Mouse (Mus musculus): ENCODE measurements around the gene Tmem238. TPM values are rescaled to one million over a fixed set of nuclear protein-coding genes. Genes with fewer than 3 reads are reported as not detected.

Tmem238 gene
- total and polyA plus RNA-seq, 3 experiments: 5.5 to 12.3 (median 9.8) TPM

DNA sequence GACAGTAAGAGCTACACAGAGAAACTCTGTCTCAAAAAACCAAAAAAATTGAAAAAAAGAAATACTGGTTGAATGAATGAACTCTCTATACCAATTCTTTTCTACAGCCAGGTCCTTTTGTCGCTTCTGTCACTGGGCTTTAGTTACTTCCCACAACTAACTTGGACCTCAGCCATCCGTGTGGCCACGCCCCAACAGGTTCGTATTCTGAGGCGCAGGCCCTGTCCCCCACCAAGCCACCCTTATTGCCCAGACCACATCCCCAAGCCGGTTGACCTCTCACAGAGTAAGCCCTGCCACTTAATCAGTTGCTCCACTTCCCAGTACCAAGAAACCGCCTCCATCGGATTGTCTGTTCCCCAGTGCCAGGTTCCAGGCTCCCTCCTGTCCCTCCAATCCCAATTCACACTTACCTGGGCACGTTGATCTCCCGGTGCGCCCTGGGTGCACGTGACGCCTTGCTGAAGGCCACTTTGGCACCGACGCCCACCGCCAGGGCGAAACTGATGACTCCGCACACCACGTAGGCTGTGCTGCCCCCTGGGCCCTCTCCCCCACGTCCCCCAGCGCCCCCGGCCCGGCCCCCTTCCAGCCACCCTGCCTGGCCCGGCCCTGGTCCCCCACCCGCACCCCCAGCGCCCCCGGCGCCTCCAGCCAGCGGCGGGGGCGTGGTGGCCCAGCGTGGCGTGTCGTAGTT lies 46.3 kb upstream of the Tmem238 start:
- no peak for DNase-seq (ENCODE audit: extremely low read depth)
- in situ Hi-C loops (cut with MboI; ENCODE audit: low pct_ligation_motif_present, low pct_unique_long_range_greater_than_20kb, low sequenced_read_pairs): no loop called here
- no peaks in the 10 kb centered on the region for H3K4me1 ChIP-seq (ENCODE audit: control insufficient read depth in 1 of 2, insufficient read depth in 2 of 2)
- H3K4me2 ChIP-seq (ENCODE audit: insufficient read depth, low read depth, poor library complexity, severe bottlenecking): no peak overlapping the region
- peaks cover 85% of the 10 kb centered on the region for H3K27me3 ChIP-seq (replicated peaks)
- H3K4me3 ChIP-seq (replicated peaks in 1 of 3; ENCODE audit: low read depth in 2 of 3, low read length in 2 of 3, poor library complexity in 1 of 3): no peak overlapping the region
- no peak overlapping the region for H3K27ac ChIP-seq (ENCODE audit: insufficient read depth, low read depth)
- no peak overlapping the region for H3K9ac ChIP-seq (ENCODE audit: insufficient read depth, low read depth)
- H3K79me2 ChIP-seq (replicated peaks; ENCODE audit: control insufficient read depth, extremely low read depth, insufficient read depth, poor library complexity, severe bottlenecking): no peaks in the 10 kb centered on the region
- TF ChIP-seq MAFK (IDR thresholded peaks at IDR 0.05; ENCODE audit: insufficient replicate concordance, low read length): no peak
- no peak for TF ChIP-seq POLR2A (IDR thresholded peaks at IDR 0.05; ENCODE audit: low read depth, low read length)
- no peak for TF ChIP-seq TCF12 (IDR thresholded peaks at IDR 0.05; ENCODE audit: low read depth, low read length)
- no peak for TF ChIP-seq HCFC1 (IDR thresholded peaks at IDR 0.05; ENCODE audit: low read depth, low read length)
- no peak for TF ChIP-seq TBP (conservative IDR thresholded peaks at IDR 0.05; ENCODE audit: low read depth, low read length)
- TF ChIP-seq NRF1 (IDR thresholded peaks at IDR 0.05; ENCODE audit: low read depth, low read length): no peak
- no peak for TF ChIP-seq MAX (IDR thresholded peaks at IDR 0.05; ENCODE audit: low read length)
- TF ChIP-seq SIN3A (IDR thresholded peaks at IDR 0.05; ENCODE audit: low read length): no peak
- TF ChIP-seq KAT2A (IDR thresholded peaks at IDR 0.05; ENCODE audit: insufficient replicate concordance, low read length): no peak
- TF ChIP-seq ETS1 (conservative IDR thresholded peaks at IDR 0.05; ENCODE audit: low read depth, low read length): no peak
- no peak for TF ChIP-seq CTCF (conservative IDR thresholded peaks at IDR 0.05 in 1 of 2, IDR thresholded peaks at IDR 0.05 in 1 of 2; ENCODE audit: low read depth in 2 of 2, low read length in 2 of 2)
- TF ChIP-seq EP300 (IDR thresholded peaks at IDR 0.05; ENCODE audit: low read length): no peak
- TF ChIP-seq MEF2A (IDR thresholded peaks at IDR 0.05; ENCODE audit: borderline replicate concordance, low read depth, low read length): no peak
- no peak for TF ChIP-seq RCOR1 (conservative IDR thresholded peaks at IDR 0.05; ENCODE audit: low read depth, low read length)
- no peaks in the 10 kb centered on the region for H3K9me3 ChIP-seq (replicated peaks; ENCODE audit: low read length)
- dilution Hi-C loops (cut with MboI; ENCODE audit: extremely low pct_ligation_motif_present, extremely low pct_unique_long_range_greater_than_20kb, low sequenced_read_pairs): no loop called here
- no peaks in the 10 kb centered on the region for H3K36me3 ChIP-seq (replicated peaks in 1 of 2; ENCODE audit: control insufficient read depth in 1 of 2, insufficient read depth in 1 of 2, low read length in 1 of 2)

GRCm38 (mm10) chr7:4830476-4830875 lies 41.0 kb upstream of the Tmem238 start:
- no peak overlapping the region for H3K4me3 ChIP-seq (replicated peaks in 1 of 3; ENCODE audit: low read depth in 2 of 3, low read length in 2 of 3, poor library complexity in 1 of 3)
- in situ Hi-C loops (cut with MboI; ENCODE audit: low pct_ligation_motif_present, low pct_unique_long_range_greater_than_20kb, low sequenced_read_pairs) (no loop called here), dilution Hi-C loops (cut with MboI; ENCODE audit: extremely low pct_ligation_motif_present, extremely low pct_unique_long_range_greater_than_20kb, low sequenced_read_pairs) (no loop called here)
- no peaks in the 10 kb centered on the region for H3K36me3 ChIP-seq (replicated peaks in 1 of 2; ENCODE audit: control insufficient read depth in 1 of 2, insufficient read depth in 1 of 2, low read length in 1 of 2)
- H3K27ac ChIP-seq (ENCODE audit: insufficient read depth, low read depth): no peak overlapping the region
- no peak overlapping the region for H3K9ac ChIP-seq (ENCODE audit: insufficient read depth, low read depth)
- peaks cover 90% of the 10 kb centered on the region for H3K27me3 ChIP-seq (replicated peaks)
- no peaks in the 10 kb centered on the region for H3K9me3 ChIP-seq (replicated peaks; ENCODE audit: low read length)
- no peak overlapping the region for H3K4me2 ChIP-seq (ENCODE audit: insufficient read depth, low read depth, poor library complexity, severe bottlenecking)
- TF ChIP-seq TBP (conservative IDR thresholded peaks at IDR 0.05; ENCODE audit: low read depth, low read length): no peak
- TF ChIP-seq GABPA (IDR thresholded peaks at IDR 0.05; ENCODE audit: insufficient replicate concordance, low read depth, low read length): no peak
- TF ChIP-seq MAX (IDR thresholded peaks at IDR 0.05; ENCODE audit: low read length): no peak
- no peak for TF ChIP-seq POLR2A (IDR thresholded peaks at IDR 0.05; ENCODE audit: low read depth, low read length)
- TF ChIP-seq POLR2AphosphoS2 (IDR thresholded peaks at IDR 0.05; ENCODE audit: low read depth, low read length): no peak
- no peak for TF ChIP-seq ELF1 (IDR thresholded peaks at IDR 0.05; ENCODE audit: low read depth, low read length)
- TF ChIP-seq MEF2A (IDR thresholded peaks at IDR 0.05; ENCODE audit: borderline replicate concordance, low read depth, low read length): no peak
- no peak for TF ChIP-seq ZNF384 (IDR thresholded peaks at IDR 0.05; ENCODE audit: low read depth, low read length)
- TF ChIP-seq NRF1 (IDR thresholded peaks at IDR 0.05; ENCODE audit: low read depth, low read length): no peak
- no peak for TF ChIP-seq BHLHE40 (IDR thresholded peaks at IDR 0.05; ENCODE audit: low read depth, low read length)
- no peak for TF ChIP-seq MAZ (IDR thresholded peaks at IDR 0.05; ENCODE audit: low read depth, low read length)
- TF ChIP-seq PAX5 (IDR thresholded peaks at IDR 0.05; ENCODE audit: low read length): no peak
- TF ChIP-seq EP300 (IDR thresholded peaks at IDR 0.05; ENCODE audit: low read length): no peak
- TF ChIP-seq HCFC1 (IDR thresholded peaks at IDR 0.05; ENCODE audit: low read depth, low read length): no peak
- no peak for TF ChIP-seq JUN (IDR thresholded peaks at IDR 0.05; ENCODE audit: insufficient read depth, low read depth, low read length)
- no peaks in the 10 kb centered on the region for H3K4me1 ChIP-seq (ENCODE audit: control insufficient read depth in 1 of 2, insufficient read depth in 2 of 2)
- H3K79me2 ChIP-seq (replicated peaks; ENCODE audit: control insufficient read depth, extremely low read depth, insufficient read depth, poor library complexity, severe bottlenecking): no peaks in the 10 kb centered on the region
- no peak for DNase-seq (ENCODE audit: extremely low read depth)

Measured in CH12.LX (cell line).